Mouse (Mus musculus) cerebellum, adult 2 months (tissue): ENCODE measurements at regions not wholly inside any gene's neighbourhood (a gene's known extent, or its start where the extent isn't known, plus 50 kb on each side); places are given as distances from the start of the nearest gene placed in this dataset.
A peak's percentile ranks its signal among the peaks of the same experiment; 100 is the strongest.

ENCODE experiments used
- CTCF ChIP-seq: fragments of 200-500 bp; IDR thresholded peaks from 2 replicates; pipeline ENCODE4 v1.5.1; 2011; ENCODE audit warnings: low read depth, mild to moderate bottlenecking, control low read depth, low read length, moderate library complexity, borderline replicate concordance; ENCODE audit not compliant: insufficient read depth
- POLR2A ChIP-seq: fragments of 200-500 bp; IDR thresholded peaks from 2 replicates; pipeline ENCODE4 v1.6.1; 2011; ENCODE audit warnings: low read length, control low read depth, borderline replicate concordance; ENCODE audit not compliant: insufficient read depth

DNA sequence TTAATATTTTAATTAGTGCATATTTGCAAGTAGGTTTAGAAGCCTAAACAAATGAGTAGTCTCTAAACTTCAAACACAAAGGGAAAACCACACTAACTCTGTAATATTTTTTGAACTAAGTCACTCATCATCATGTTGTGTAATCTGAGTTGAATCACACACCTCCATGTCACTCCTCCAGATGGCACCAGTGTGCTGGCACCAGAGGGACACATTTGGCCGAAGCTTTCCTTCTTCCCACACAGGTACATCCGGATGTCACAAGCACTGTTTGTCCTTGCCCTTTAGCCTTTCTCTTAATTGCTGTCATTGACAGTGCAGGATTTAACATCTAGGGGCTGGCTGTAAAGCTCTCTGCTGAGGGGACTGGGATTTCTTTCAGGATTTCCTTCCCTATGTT lies 256.7 kb upstream of the Ccdc54 start:
- no peak for TF ChIP-seq POLR2A
- TF ChIP-seq CTCF = peak; percentile 13; the same call in 1 of the 2 replicates
